9 mouse cellular contexts compared by ENCODE assay signal in genomic region chr8:4226323-4226722, GRCm38 (mm10). TPM values are rescaled to one million over a fixed set of nuclear protein-coding genes. Genes with fewer than 3 reads are reported as not detected.
DNase-seq lines count a peak whose midpoint lies in the region; ATAC-seq and TF ChIP-seq lines count a peak whose summit lies in the region.
"Had no signal": no experiment of that assay in that cellular context is flagged by ENCODE, and none has a peak within 500 bp of the region (broad histone marks: within the 10 kb centered on the region; RNA-seq: fewer than 3 reads in every experiment).

No protein-coding gene starts in this region.

- TF ChIP-seq POLR2A in limb, embryonic 14.5 days (IDR thresholded peaks at IDR 0.05; ENCODE audit: borderline replicate concordance, extremely low read depth, insufficient read depth, insufficient read length) = no peak
- no peak for TF ChIP-seq POLR2A in small intestine, adult 2 months (IDR thresholded peaks at IDR 0.05; ENCODE audit: low read depth, low read length)

- H3K9ac ChIP-seq in lung, embryonic 16.5 days (ENCODE audit: low read length) = peak overlapping the region; percentile 64
- peak overlapping the region; percentile 44; the same call in 1 of the 2 replicates for H3K9ac ChIP-seq in limb, embryonic 14.5 days (ENCODE audit: low read depth, low read length, severe bottlenecking)

- no peaks in the 10 kb centered on the region for H3K4me1 ChIP-seq in lung, embryonic 16.5 days (replicated peaks; ENCODE audit: control insufficient read depth, insufficient read depth, low read length)
- peaks cover 6% of the 10 kb centered on the region; the same call in 1 of the 2 replicates for H3K4me1 ChIP-seq in limb, embryonic 14.5 days (ENCODE audit: control insufficient read depth, insufficient read depth, low read length)
- H3K4me1 ChIP-seq in small intestine, adult 2 months (ENCODE audit: control insufficient read depth, insufficient read depth, insufficient read length, low read length) = peaks cover 6% of the 10 kb centered on the region; the same call in 1 of the 2 replicates

- DNase-seq in lung, postnatal 10 days = no peak
- DNase-seq in limb, embryonic 14.5 days (ENCODE audit: low spot score) = no peak
- no peak for DNase-seq in frontal cortex, postnatal 36 days (ENCODE audit: low spot score in 2 of 2)
- DNase-seq in kidney, postnatal 36 days = no peak
- no peak for DNase-seq in ovary, postnatal 10 days (ENCODE audit: low spot score)

- H3K9me3 ChIP-seq in lung, embryonic 16.5 days (ENCODE audit: control insufficient read depth, low read length) = no peaks in the 10 kb centered on the region
- no peaks in the 10 kb centered on the region for H3K9me3 ChIP-seq in limb, embryonic 14.5 days (ENCODE audit: control insufficient read depth, low read length)

- peak overlapping the region; percentile 62 for H3K4me2 ChIP-seq in lung, embryonic 16.5 days (ENCODE audit: low read depth, low read length)
- H3K4me2 ChIP-seq in limb, embryonic 14.5 days (replicated peaks; ENCODE audit: low read depth, low read length, severe bottlenecking) = peak overlapping the region; percentile 49

- H3K4me3 ChIP-seq in lung, embryonic 16.5 days (ENCODE audit: low read length) = peak overlapping the region; percentile 42
- H3K4me3 ChIP-seq in limb, embryonic 14.5 days (replicated peaks; ENCODE audit: low read length) = peak overlapping the region; percentile 27
- peak overlapping the region; percentile 40 for H3K4me3 ChIP-seq in small intestine, adult 2 months (ENCODE audit: low read depth, low read length)

- peaks cover 7% of the 10 kb centered on the region for H3K27me3 ChIP-seq in lung, embryonic 16.5 days (ENCODE audit: control insufficient read depth, insufficient read depth, low read depth, low read length)
- H3K27me3 ChIP-seq in limb, embryonic 14.5 days (ENCODE audit: control insufficient read depth, insufficient read depth, low read length) = peaks cover 14% of the 10 kb centered on the region
- peaks cover 3% of the 10 kb centered on the region for H3K27me3 ChIP-seq in small intestine, adult 2 months (ENCODE audit: control insufficient read depth, insufficient read depth, low read length)

- no peak for TF ChIP-seq CTCF in small intestine, adult 2 months (IDR thresholded peaks at IDR 0.05; ENCODE audit: extremely low read depth, insufficient read length, insufficient replicate concordance, low read depth, low read length)

- ATAC-seq in lung, embryonic 16.5 days (ENCODE audit: low read depth) = peak; percentile 50
- peak; percentile 46 for ATAC-seq in granulocyte monocyte progenitor cell, adult 5-6 weeks (replicated peaks; ENCODE audit: poor library complexity, severe bottlenecking)
- ATAC-seq in limb, embryonic 14.5 days (ENCODE audit: low FRiP score, low read depth) = no peak

- WGBS in lung, embryonic 16.5 days = 22% methylated on average over 4 of the region's 4 CpGs
- 19% methylated on average over 4 of the region's 4 CpGs for WGBS in limb, embryonic 14.5 days
- 30% methylated on average over 4 of the region's 4 CpGs for WGBS in small intestine, adult 2 months

- no peak overlapping the region for H3K27ac ChIP-seq in lung, embryonic 16.5 days (ENCODE audit: low read length)
- H3K27ac ChIP-seq in limb, embryonic 14.5 days (replicated peaks; ENCODE audit: low read depth, low read length) = no peak overlapping the region
- no peak overlapping the region for H3K27ac ChIP-seq in small intestine, adult 2 months (ENCODE audit: insufficient read depth, low read depth, low read length)

- no peaks in the 10 kb centered on the region for H3K36me3 ChIP-seq in lung, embryonic 16.5 days (ENCODE audit: control insufficient read depth, insufficient read depth, low read length)
- no peaks in the 10 kb centered on the region for H3K36me3 ChIP-seq in limb, embryonic 14.5 days (ENCODE audit: control insufficient read depth, insufficient read depth, low read length)
- no peaks in the 10 kb centered on the region for H3K36me3 ChIP-seq in small intestine, adult 2 months (ENCODE audit: control insufficient read depth, insufficient read depth, low read length)

RNA-seq across cellular contexts. Expression of gene Lrrc8e, which starts 0.3 kb away (rescaled TPM):
- 6.0 and 6.7 TPM in 2 replicates for polyA plus RNA-seq in lung, embryonic 16.5 days (2015; fragmentation: Nextera tagmentation; extraction: Ambion mirVana)
- total RNA-seq in granulocyte monocyte progenitor cell, adult 5-6 weeks (2014; fragmentation: Nextera tagmentation) = not detected in 2 replicates
- not detected in 2 replicates for total RNA-seq in granulocyte monocyte progenitor cell, adult 5-6 weeks (2017)
- 0.30 and 0.36 TPM in 2 replicates for polyA plus RNA-seq in limb, embryonic 14.5 days (2012; rRNA removed)
- 0.37 and 0.40 TPM in 2 replicates for polyA plus RNA-seq in limb, embryonic 14.5 days (2014; fragmentation: Nextera tagmentation; extraction: Ambion mirVana)
- 0.09 and 0.46 TPM in 2 replicates for polyA plus RNA-seq in small intestine, adult 2 months (2012; rRNA removed)

RNA-seq across cellular contexts. Expression of gene Prr36, which starts 9.1 kb away (rescaled TPM):
- 4.4 and 4.5 TPM in 2 replicates for polyA plus RNA-seq in lung, embryonic 16.5 days (2015; fragmentation: Nextera tagmentation; extraction: Ambion mirVana)
- 0.68 and 0.80 TPM in 2 replicates for total RNA-seq in granulocyte monocyte progenitor cell, adult 5-6 weeks (2014; fragmentation: Nextera tagmentation)
- under 0.01 TPM in 1 of 2 replicates, not detected in the other for total RNA-seq in granulocyte monocyte progenitor cell, adult 5-6 weeks (2017)
- polyA plus RNA-seq in limb, embryonic 14.5 days (2012; rRNA removed) = 1.5 and 1.7 TPM in 2 replicates
- polyA plus RNA-seq in limb, embryonic 14.5 days (2014; fragmentation: Nextera tagmentation; extraction: Ambion mirVana) = 1.0 and 1.2 TPM in 2 replicates
- 0.08 and 0.18 TPM in 2 replicates for polyA plus RNA-seq in small intestine, adult 2 months (2012; rRNA removed)

RNA-seq across cellular contexts. Expression of gene Map2k7, which starts 12.2 kb away (rescaled TPM):
- 26.8 and 29.1 TPM in 2 replicates for polyA plus RNA-seq in lung, embryonic 16.5 days (2015; fragmentation: Nextera tagmentation; extraction: Ambion mirVana)
- total RNA-seq in granulocyte monocyte progenitor cell, adult 5-6 weeks (2014; fragmentation: Nextera tagmentation) = 29.7 and 44.6 TPM in 2 replicates
- total RNA-seq in granulocyte monocyte progenitor cell, adult 5-6 weeks (2017) = 21.5 and 34.3 TPM in 2 replicates
- 65.3 and 68.3 TPM in 2 replicates for polyA plus RNA-seq in limb, embryonic 14.5 days (2012; rRNA removed)
- polyA plus RNA-seq in limb, embryonic 14.5 days (2014; fragmentation: Nextera tagmentation; extraction: Ambion mirVana) = 18.5 and 25.8 TPM in 2 replicates
- 10.2 and 27.0 TPM in 2 replicates for polyA plus RNA-seq in small intestine, adult 2 months (2012; rRNA removed)

RNA-seq across cellular contexts. Expression of gene Gm49320, which starts 12.3 kb away (rescaled TPM):
- polyA plus RNA-seq in lung, embryonic 16.5 days (2015; fragmentation: Nextera tagmentation; extraction: Ambion mirVana) = 1.1 and 1.6 TPM in 2 replicates
- 1.1 TPM in 1 of 2 replicates, not detected in the other for total RNA-seq in granulocyte monocyte progenitor cell, adult 5-6 weeks (2014; fragmentation: Nextera tagmentation)
- total RNA-seq in granulocyte monocyte progenitor cell, adult 5-6 weeks (2017) = 0.52 TPM in 1 of 2 replicates, not detected in the other
- 8.5 and 10.2 TPM in 2 replicates for polyA plus RNA-seq in limb, embryonic 14.5 days (2012; rRNA removed)
- 1.2 and 1.3 TPM in 2 replicates for polyA plus RNA-seq in limb, embryonic 14.5 days (2014; fragmentation: Nextera tagmentation; extraction: Ambion mirVana)
- 0.93 and 1.1 TPM in 2 replicates for polyA plus RNA-seq in small intestine, adult 2 months (2012; rRNA removed)
- total RNA-seq: liver, adult 2 months had no signal

RNA-seq across cellular contexts. Expression of gene Tgfbr3l, which starts 21.7 kb away (rescaled TPM):
- polyA plus RNA-seq in lung, embryonic 16.5 days (2015; fragmentation: Nextera tagmentation; extraction: Ambion mirVana) = 3.4 and 4.2 TPM in 2 replicates
- total RNA-seq in granulocyte monocyte progenitor cell, adult 5-6 weeks (2014; fragmentation: Nextera tagmentation) = 13.1 and 17.0 TPM in 2 replicates
- total RNA-seq in granulocyte monocyte progenitor cell, adult 5-6 weeks (2017) = 2.4 and 2.8 TPM in 2 replicates
- 63.0 and 98.7 TPM in 2 replicates for polyA plus RNA-seq in limb, embryonic 14.5 days (2012; rRNA removed)
- 4.6 and 5.3 TPM in 2 replicates for polyA plus RNA-seq in limb, embryonic 14.5 days (2014; fragmentation: Nextera tagmentation; extraction: Ambion mirVana)
- 17.2 and 60.2 TPM in 2 replicates for polyA plus RNA-seq in small intestine, adult 2 months (2012; rRNA removed)
